Mouse (Mus musculus) CH12.LX (cell line): ENCODE results near the gene Tas1r1.

Source experiments
- MEF2A ChIP-seq: IDR thresholded peaks from 2 replicates; pipeline ENCODE4 v1.6.1; 2014; ENCODE audit warnings: low read depth, mild to moderate bottlenecking, inconsistent platforms, low read length, improper control_type of control experiment, borderline replicate concordance
- NRF1 ChIP-seq: IDR thresholded peaks from 2 replicates; pipeline ENCODE4 v1.6.1; 2014; ENCODE audit warnings: low read depth, mild to moderate bottlenecking, inconsistent platforms, low read length, improper control_type of control experiment, moderate library complexity
- RAD21 ChIP-seq: IDR thresholded peaks from 2 replicates; pipeline ENCODE4 v1.6.1; 2011; ENCODE audit warnings: low read depth, mild to moderate bottlenecking, low read length, improper control_type of control experiment, moderate library complexity
- RCOR1 ChIP-seq: conservative IDR thresholded peaks from 2 replicates; pipeline ENCODE4 v1.6.1; 2012; ENCODE audit warnings: low read depth, mild to moderate bottlenecking, inconsistent platforms, low read length, improper control_type of control experiment
- USF1 ChIP-seq: IDR thresholded peaks from 2 replicates; pipeline ENCODE4 v1.6.1; 2014; ENCODE audit warnings: low read depth, mild to moderate bottlenecking, inconsistent platforms, low read length, improper control_type of control experiment

DNA sequence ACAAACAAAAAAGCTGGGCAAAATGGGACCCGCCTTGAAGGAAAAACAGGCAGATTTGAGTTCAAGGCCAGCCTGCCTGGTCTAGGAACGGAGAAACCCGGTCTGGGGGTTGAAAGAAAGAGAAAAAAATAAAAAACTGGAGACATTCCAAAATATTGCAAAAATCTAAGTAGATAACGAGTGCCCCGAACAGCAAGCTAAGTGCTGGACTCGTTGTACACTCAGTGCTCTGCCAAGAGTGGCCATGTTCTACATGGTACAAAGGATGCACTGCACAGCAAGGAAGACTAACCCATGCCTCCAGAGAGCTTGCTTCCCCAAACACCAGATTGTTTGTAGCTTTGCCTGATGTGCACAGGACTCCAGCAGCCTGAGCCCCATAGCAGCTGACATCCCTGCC, 45.3 kb downstream of the Tas1r1 start:
- TF ChIP-seq USF1 (no peak), NRF1 (no peak), RAD21 (no peak), RCOR1 (no peak), MEF2A (no peak)
